Mouse (Mus musculus): Measurements from ENCODE around the gene Sdhaf1. TPM values are rescaled to one million over a fixed set of nuclear protein-coding genes. Genes with fewer than 3 reads are reported as not detected.

Sdhaf1 gene
- polyA plus RNA-seq, 1 experiment from 2014 or later: 35.1 TPM

DNA sequence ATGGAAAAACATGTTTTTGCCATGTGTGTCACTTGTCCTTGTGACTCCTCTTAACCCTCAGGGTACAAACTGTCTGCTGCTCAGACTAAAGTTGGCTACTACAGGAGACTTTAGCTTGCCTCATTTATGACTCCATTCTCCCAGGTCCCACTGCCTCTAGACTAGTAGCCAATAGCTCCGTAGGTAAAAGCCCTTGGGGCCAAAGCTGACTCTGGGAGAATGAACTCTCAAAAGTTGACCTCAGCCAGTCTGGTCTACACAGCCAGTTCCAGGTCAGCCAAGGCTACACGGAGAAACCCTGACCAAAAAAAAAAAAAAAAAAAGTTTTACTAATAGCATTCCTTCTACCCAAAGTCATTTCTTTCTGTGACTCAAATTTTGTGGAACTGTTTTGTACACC lies 44.8 kb downstream of the Sdhaf1 start:
- H3K27ac ChIP-seq: no peak overlapping the region
- no peak overlapping the region for H3K9ac ChIP-seq (ENCODE audit: low read depth, low read length)
- no peak overlapping the region for H3K4me3 ChIP-seq (replicated peaks; ENCODE audit: low read depth, low read length)
- 42% methylated on average over 2 of the region's 2 CpGs for WGBS
- no peak overlapping the region; the same call in 1 of the 2 replicates for H3K4me2 ChIP-seq (ENCODE audit: low read length)
- no peak for ATAC-seq (replicated peaks; ENCODE audit: low FRiP score, low read depth)
- H3K27me3 ChIP-seq (ENCODE audit: insufficient read depth, low read length): no peaks in the 10 kb centered on the region
- no peaks in the 10 kb centered on the region for H3K4me1 ChIP-seq (replicated peaks; ENCODE audit: insufficient read depth, low read length)
- no peak for TF ChIP-seq CTCF (IDR thresholded peaks at IDR 0.05; ENCODE audit: low read depth)
- no peaks in the 10 kb centered on the region for H3K36me3 ChIP-seq (ENCODE audit: insufficient read depth, low read length)
- DNase-seq (ENCODE audit: low spot score): no peak
- no peaks in the 10 kb centered on the region for H3K9me3 ChIP-seq (replicated peaks; ENCODE audit: low read length)

GRCm38 (mm10) chr7:30274383-30274782 lies 49.3 kb downstream of the Sdhaf1 start:
- H3K27ac ChIP-seq: no peak overlapping the region
- no peaks in the 10 kb centered on the region for H3K4me1 ChIP-seq (replicated peaks; ENCODE audit: insufficient read depth, low read length)

More at GRCm38 (mm10) chr7:30274383-30274782, 49.3 kb downstream of the Sdhaf1 start:
- H3K4me3 ChIP-seq (replicated peaks; ENCODE audit: low read depth, low read length): no peak overlapping the region
- no peak overlapping the region for H3K9ac ChIP-seq (ENCODE audit: low read depth, low read length)
- ATAC-seq (replicated peaks; ENCODE audit: low FRiP score, low read depth) (no peak), DNase-seq (ENCODE audit: low spot score) (no peak)
- no peak overlapping the region for H3K4me2 ChIP-seq (ENCODE audit: low read length)
- 54% methylated on average over 6 of the region's 6 CpGs for WGBS
- no peaks in the 10 kb centered on the region for H3K36me3 ChIP-seq (ENCODE audit: insufficient read depth, low read length)
- TF ChIP-seq CTCF (IDR thresholded peaks at IDR 0.05; ENCODE audit: low read depth): no peak
- H3K27me3 ChIP-seq (ENCODE audit: insufficient read depth, low read length): no peaks in the 10 kb centered on the region
- H3K9me3 ChIP-seq (replicated peaks; ENCODE audit: low read length): no peaks in the 10 kb centered on the region

Other genes starting within 250 kb of the Sdhaf1 start
- 0.83 and 1.8 TPM in 2 replicates for gene Gm26920, start 233.5 kb downstream of the Sdhaf1 start, polyA plus RNA-seq (2015; fragmentation: Nextera tagmentation; extraction: Ambion mirVana)
- 9.5 and 9.6 TPM in 2 replicates for gene Zfp566, start 233.4 kb downstream of the Sdhaf1 start, polyA plus RNA-seq (2015; fragmentation: Nextera tagmentation; extraction: Ambion mirVana)
- 79.8 and 84.7 TPM in 2 replicates for gene Zfp260, start 229.1 kb downstream of the Sdhaf1 start, polyA plus RNA-seq (2015; fragmentation: Nextera tagmentation; extraction: Ambion mirVana)
- 4.9 and 5.5 TPM in 2 replicates for gene Zfp382, start 202.0 kb downstream of the Sdhaf1 start, polyA plus RNA-seq (2015; fragmentation: Nextera tagmentation; extraction: Ambion mirVana)
- 10.6 and 11.4 TPM in 2 replicates for gene Zfp146, start 154.1 kb downstream of the Sdhaf1 start, polyA plus RNA-seq (2015; fragmentation: Nextera tagmentation; extraction: Ambion mirVana)
- 32.9 and 43.0 TPM in 2 replicates for gene Cox7a1, start 139.8 kb downstream of the Sdhaf1 start, polyA plus RNA-seq (2015; fragmentation: Nextera tagmentation; extraction: Ambion mirVana)
- gene Capns1, start 125.1 kb downstream of the Sdhaf1 start, polyA plus RNA-seq (2015; fragmentation: Nextera tagmentation; extraction: Ambion mirVana): 121 and 122 TPM in 2 replicates
- 148 and 157 TPM in 2 replicates for gene Polr2i, start 91.9 kb downstream of the Sdhaf1 start, polyA plus RNA-seq (2015; fragmentation: Nextera tagmentation; extraction: Ambion mirVana)
- 176 and 179 TPM in 2 replicates for gene Tbcb, start 91.6 kb downstream of the Sdhaf1 start, polyA plus RNA-seq (2015; fragmentation: Nextera tagmentation; extraction: Ambion mirVana)
- not detected in 2 replicates for gene Ovol3, start 88.2 kb downstream of the Sdhaf1 start, polyA plus RNA-seq (2015; fragmentation: Nextera tagmentation; extraction: Ambion mirVana)
- gene Thap8, start 43.8 kb downstream of the Sdhaf1 start, polyA plus RNA-seq (2015; fragmentation: Nextera tagmentation; extraction: Ambion mirVana): 0.11 and 0.27 TPM in 2 replicates
- 2.7 and 3.4 TPM in 2 replicates for gene Wdr62, start 43.5 kb downstream of the Sdhaf1 start, polyA plus RNA-seq (2015; fragmentation: Nextera tagmentation; extraction: Ambion mirVana)
- 22.7 and 23.3 TPM in 2 replicates for gene Clip3, start 32.2 kb downstream of the Sdhaf1 start, polyA plus RNA-seq (2015; fragmentation: Nextera tagmentation; extraction: Ambion mirVana)
- gene Alkbh6, start 15.2 kb downstream of the Sdhaf1 start, polyA plus RNA-seq (2015; fragmentation: Nextera tagmentation; extraction: Ambion mirVana): 95.3 and 101 TPM in 2 replicates
- 79.0 and 88.4 TPM in 2 replicates for gene Syne4, start 9.1 kb downstream of the Sdhaf1 start, polyA plus RNA-seq (2015; fragmentation: Nextera tagmentation; extraction: Ambion mirVana)
- gene E130208F15Rik, start 2.2 kb downstream of the Sdhaf1 start, polyA plus RNA-seq (2015; fragmentation: Nextera tagmentation; extraction: Ambion mirVana): not detected in 2 replicates
- 9.3 and 9.5 TPM in 2 replicates for gene Lrfn3, start 38.9 kb upstream of the Sdhaf1 start, polyA plus RNA-seq (2015; fragmentation: Nextera tagmentation; extraction: Ambion mirVana)
- 41.9 and 47.3 TPM in 2 replicates for gene Tyrobp, start 89.9 kb upstream of the Sdhaf1 start, polyA plus RNA-seq (2015; fragmentation: Nextera tagmentation; extraction: Ambion mirVana)
- 2.1 and 3.4 TPM in 2 replicates for gene Hcst, start 96.0 kb upstream of the Sdhaf1 start, polyA plus RNA-seq (2015; fragmentation: Nextera tagmentation; extraction: Ambion mirVana)
- 1.1 and 1.2 TPM in 2 replicates for gene Nfkbid, start 97.8 kb upstream of the Sdhaf1 start, polyA plus RNA-seq (2015; fragmentation: Nextera tagmentation; extraction: Ambion mirVana)
- gene Aplp1, start 121.6 kb upstream of the Sdhaf1 start, polyA plus RNA-seq (2015; fragmentation: Nextera tagmentation; extraction: Ambion mirVana): 24.1 and 25.4 TPM in 2 replicates
- 0.65 and 1.5 TPM in 2 replicates for gene Kirrel2, start 133.8 kb upstream of the Sdhaf1 start, polyA plus RNA-seq (2015; fragmentation: Nextera tagmentation; extraction: Ambion mirVana)
- 3.8 and 4.3 TPM in 2 replicates for gene Nphs1, start 134.4 kb upstream of the Sdhaf1 start, polyA plus RNA-seq (2015; fragmentation: Nextera tagmentation; extraction: Ambion mirVana)
- gene Prodh2, start 169.7 kb upstream of the Sdhaf1 start, polyA plus RNA-seq (2015; fragmentation: Nextera tagmentation; extraction: Ambion mirVana): 22.9 and 34.1 TPM in 2 replicates
- 4.2 TPM in 2 replicates for gene Arhgap33, start 211.2 kb upstream of the Sdhaf1 start, polyA plus RNA-seq (2015; fragmentation: Nextera tagmentation; extraction: Ambion mirVana)
- gene Hspb6, start 228.3 kb upstream of the Sdhaf1 start, polyA plus RNA-seq (2015; fragmentation: Nextera tagmentation; extraction: Ambion mirVana): 15.8 and 17.7 TPM in 2 replicates
- gene Proser3, start 228.4 kb upstream of the Sdhaf1 start, polyA plus RNA-seq (2015; fragmentation: Nextera tagmentation; extraction: Ambion mirVana): 5.2 and 5.6 TPM in 2 replicates
- 37.6 and 40.8 TPM in 2 replicates for gene Lin37, start 235.9 kb upstream of the Sdhaf1 start, polyA plus RNA-seq (2015; fragmentation: Nextera tagmentation; extraction: Ambion mirVana)
- gene U2af1l4, start 239.4 kb upstream of the Sdhaf1 start, polyA plus RNA-seq (2015; fragmentation: Nextera tagmentation; extraction: Ambion mirVana): 100 and 102 TPM in 2 replicates
- 5.0 and 7.7 TPM in 2 replicates for gene Gm49396, start 239.4 kb upstream of the Sdhaf1 start, polyA plus RNA-seq (2015; fragmentation: Nextera tagmentation; extraction: Ambion mirVana)
- 190 TPM in 2 replicates for gene Psenen, start 239.7 kb upstream of the Sdhaf1 start, polyA plus RNA-seq (2015; fragmentation: Nextera tagmentation; extraction: Ambion mirVana)
- gene Igflr1, start 241.5 kb upstream of the Sdhaf1 start, polyA plus RNA-seq (2015; fragmentation: Nextera tagmentation; extraction: Ambion mirVana): 2.4 and 2.5 TPM in 2 replicates